Mouse (Mus musculus) kidney, adult 2 months (tissue): Measurements from ENCODE around the gene Fam83b.

Source experiments
- CTCF ChIP-seq: fragments of 200-500 bp; conservative IDR thresholded peaks from 2 replicates; pipeline ENCODE4 v1.5.1; 2011; ENCODE audit warnings: low read depth, mild to moderate bottlenecking, control low read depth, low read length, moderate library complexity, mixed read lengths; ENCODE audit not compliant: insufficient read depth, insufficient read length
- POLR2A ChIP-seq: fragments of 200-500 bp; IDR thresholded peaks from one replicate; pipeline ENCODE4 v1.6.1; 2011; ENCODE audit warnings: low read depth, low read length, control low read depth

GRCm38 (mm10) chr9:76603744-76604143 is 36.8 kb upstream of the Fam83b start:
- TF ChIP-seq CTCF (no peak), POLR2A (no peak)
